Mouse (Mus musculus) brain, adult 10 weeks (tissue): ENCODE results near the gene Spns2. TPM values are rescaled to one million over a fixed set of nuclear protein-coding genes. Genes with fewer than 3 reads are reported as not detected.

Source experiments
- polyA plus RNA-seq: library from polyadenylated mRNA; stranded (reverse); fragments of 350-450 nt; fragmentation: Illumina TruSeq; extraction: RNeasy Lipid Tissue Mini Kit (QIAGEN cat#74804); gene quantifications from one replicate; pipeline ENCODE4 v1.2.3, GENCODE M21; 2015; ENCODE audit warnings: low read depth, low replicate concordance

Gene Spns2
- polyA plus RNA-seq: 48.4 TPM

DNA sequence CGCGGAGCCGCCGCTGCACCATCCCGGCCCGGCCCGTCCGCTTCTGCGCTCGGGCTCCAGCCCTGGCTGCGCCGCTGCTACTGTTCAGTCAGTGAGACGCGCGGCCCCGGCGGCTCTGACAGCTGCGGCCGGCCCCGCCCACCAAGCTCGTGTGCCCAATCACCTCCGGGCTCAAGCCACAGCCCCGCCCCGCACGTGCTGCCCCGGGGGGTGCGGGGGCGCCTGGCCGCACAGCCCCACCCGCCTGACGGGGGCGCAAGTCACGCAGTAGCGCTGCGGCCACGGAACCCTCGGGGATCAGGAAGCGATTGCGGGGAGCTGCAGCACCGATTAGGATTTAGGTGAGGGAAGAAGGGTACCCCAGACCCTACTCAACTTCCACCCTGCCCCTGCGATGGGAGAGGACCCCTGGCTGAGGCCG lies at the start of gene Spns2:
Gene Spns2 (minus strand): TSS at position 24 of the 421 bp plus-strand sequence.

DNA sequence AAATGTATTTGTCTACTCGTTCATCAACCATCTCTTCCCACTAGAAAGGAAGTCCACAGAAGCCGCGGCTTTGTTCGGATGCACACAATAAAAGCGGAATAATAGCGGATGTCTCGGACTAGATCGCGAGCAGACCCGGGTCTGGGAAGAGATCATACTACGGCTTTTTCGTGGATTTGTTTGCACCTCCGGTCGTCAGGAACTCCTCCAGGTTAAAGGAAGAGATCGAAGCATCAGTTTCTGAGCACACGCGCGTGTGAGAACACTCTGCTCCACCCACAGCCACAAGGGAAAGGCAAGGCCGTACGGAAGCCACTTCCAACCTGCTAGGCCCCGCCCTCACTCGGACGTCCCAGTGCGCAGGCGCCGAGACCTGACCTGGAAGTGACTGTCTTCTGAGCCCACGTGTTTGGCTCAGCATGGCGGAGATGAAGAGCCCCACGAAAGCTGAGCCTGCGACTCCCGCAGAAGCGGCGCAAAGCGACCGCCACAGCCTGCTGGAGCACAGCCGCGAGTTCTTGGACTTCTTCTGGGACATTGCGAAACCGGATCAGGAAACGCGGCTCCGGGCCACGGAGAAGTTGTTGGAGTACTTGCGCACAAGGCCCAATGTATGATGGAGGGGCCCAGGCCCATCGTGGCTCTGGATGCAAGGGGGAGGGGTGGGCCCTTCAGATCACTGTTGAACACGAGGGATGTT lies 48.6 kb downstream of the Spns2 start, which contains the start of gene Mybbp1a:
Gene Mybbp1a (plus strand): TSS at position 391 of the 700 bp plus-strand sequence.

DNA sequence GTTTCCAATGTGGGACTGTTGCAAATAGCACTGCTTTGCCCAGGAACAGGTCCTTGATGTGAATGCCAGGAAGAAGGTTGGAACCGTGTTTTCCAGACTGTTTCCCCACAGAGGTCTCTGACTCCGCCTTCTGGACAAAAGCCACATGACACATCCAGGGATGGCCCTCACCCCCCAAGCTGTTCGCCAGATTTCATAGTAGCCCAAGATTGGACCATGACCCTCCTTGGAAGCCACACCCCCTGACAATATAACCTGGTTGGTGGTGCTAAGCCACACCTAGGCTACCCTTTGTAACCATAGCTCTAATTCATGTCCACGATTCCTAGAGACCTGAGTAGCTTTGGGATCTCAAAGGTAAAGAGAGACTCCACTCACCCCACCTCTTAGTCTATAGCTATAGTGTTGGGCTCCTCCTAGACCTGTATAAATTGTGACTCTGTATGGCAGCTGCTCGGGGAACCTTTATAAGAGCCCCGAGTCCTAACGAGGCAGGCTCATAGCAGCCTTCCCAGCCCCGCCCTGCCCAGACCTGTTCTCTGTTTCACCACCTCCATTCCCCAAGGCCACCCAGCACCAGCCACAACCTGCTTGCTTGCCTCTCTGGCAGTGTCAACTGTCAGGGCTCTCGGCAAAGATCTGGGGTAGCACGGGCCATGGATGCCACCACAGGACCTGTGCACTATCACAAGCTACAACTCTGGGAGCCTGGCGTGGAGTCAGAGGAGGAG lies 54.6 kb downstream of the Spns2 start, which contains the start of gene Ggt6:
Gene Ggt6 (plus strand): TSS at position 564 of the 731 bp plus-strand sequence.

DNA sequence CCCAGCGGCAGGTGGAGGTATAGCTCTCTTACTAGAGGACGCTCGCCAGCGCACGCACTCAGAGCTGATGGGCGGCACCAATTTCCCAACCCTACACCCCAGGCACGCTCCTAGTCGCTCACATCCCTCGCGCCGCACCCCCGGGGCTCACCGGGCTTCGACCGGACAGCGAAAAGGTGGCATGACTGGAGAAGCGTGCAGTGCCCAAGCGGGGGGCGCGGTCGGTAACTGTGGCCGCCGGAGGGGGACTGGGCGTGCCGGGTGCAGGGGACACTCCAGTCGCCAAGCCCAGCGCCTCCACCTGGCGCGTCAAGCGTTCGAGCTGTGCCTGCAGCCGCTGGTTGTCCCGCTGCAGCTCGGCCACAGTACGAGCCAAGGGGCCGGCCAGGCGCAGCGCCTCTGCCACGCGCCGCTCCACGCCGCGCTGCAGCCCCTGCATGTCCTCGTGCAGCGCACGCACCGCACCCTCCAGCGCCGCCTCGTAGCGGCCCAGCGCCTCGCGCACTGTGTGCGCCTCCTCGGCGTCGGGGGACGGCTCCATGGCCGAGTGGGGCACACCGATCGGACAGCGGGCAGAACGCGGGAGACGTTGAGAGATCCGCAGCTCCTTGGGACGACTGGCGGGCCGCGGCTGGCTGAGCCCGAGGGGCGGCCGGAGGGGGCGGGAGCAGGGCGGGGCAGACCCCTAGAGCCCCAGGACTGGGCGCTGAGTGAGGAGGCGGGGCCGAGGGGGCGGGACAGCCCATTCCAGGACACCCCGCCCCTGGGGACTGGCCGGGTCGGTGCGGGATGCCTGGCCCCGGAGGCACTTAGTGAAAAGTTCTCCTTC lies 78.4 kb downstream of the Spns2 start, which contains the start of gene Smtnl2:
Gene Smtnl2 (minus strand): TSS at position 621 of the 829 bp plus-strand sequence.

Other genes with a start within 250 kb of the Spns2 start
- 9.1 TPM for gene Slc13a5, start 222.7 kb downstream of the Spns2 start, polyA plus RNA-seq
- gene Xaf1, start 188.3 kb downstream of the Spns2 start, polyA plus RNA-seq: 15.3 TPM
- gene Fbxo39, start 175.5 kb downstream of the Spns2 start, polyA plus RNA-seq: not detected
- 5.1 TPM for gene Tekt1, start 127.5 kb downstream of the Spns2 start, polyA plus RNA-seq
- 0.65 TPM for gene Smtnl2, start 78.2 kb downstream of the Spns2 start, polyA plus RNA-seq
- gene Ggt6, start 54.4 kb downstream of the Spns2 start, polyA plus RNA-seq: not detected
- 35.8 TPM for gene Mybbp1a, start 48.5 kb downstream of the Spns2 start, polyA plus RNA-seq
- gene Spns3, start 60.6 kb upstream of the Spns2 start, polyA plus RNA-seq: 0.33 TPM
- gene Ube2g1, start 117.4 kb upstream of the Spns2 start, polyA plus RNA-seq: 50.4 TPM
- gene Ankfy1, start 200.1 kb upstream of the Spns2 start, polyA plus RNA-seq: 20.8 TPM